Mouse (Mus musculus) lung, embryonic 16.5 days (tissue): ENCODE data around the gene Kcng3. TPM values are rescaled to one million over a fixed set of nuclear protein-coding genes. Genes with fewer than 3 reads are reported as not detected.

Source experiments
- ATAC-seq: fragments of 200-750 bp; cut with Nextera tagmentation; 2 replicates; pipeline ENCODE4 v1.8.0; 2017; ENCODE audit warnings: low read depth, mild to moderate bottlenecking, moderate library complexity
- H3K27ac ChIP-seq: fragments of 300-500 bp; sonication (generic); 2 replicates; pipeline ENCODE4 v1.5.1; 2014; ENCODE audit warnings: mild to moderate bottlenecking, control low read depth, low read length
- H3K27me3 ChIP-seq: fragments of 300-500 bp; sonication (generic); 2 replicates; pipeline ENCODE4 v1.6.1; 2014; ENCODE audit warnings: low read depth, low read length, mixed read lengths; ENCODE audit not compliant: control insufficient read depth, insufficient read depth
- H3K36me3 ChIP-seq: fragments of 300-500 bp; sonication (generic); 2 replicates; pipeline ENCODE4 v1.6.1; 2014; ENCODE audit warnings: low read length; ENCODE audit not compliant: control insufficient read depth, insufficient read depth
- H3K4me1 ChIP-seq: fragments of 300-500 bp; sonication (generic); replicated peaks from 2 replicates; pipeline ENCODE4 v1.6.1; 2014; ENCODE audit warnings: low read length, mixed read lengths; ENCODE audit not compliant: control insufficient read depth, insufficient read depth
- H3K4me2 ChIP-seq: fragments of 300-500 bp; sonication (generic); 2 replicates; pipeline ENCODE4 v1.6.1; 2014; ENCODE audit warnings: low read depth, low read length, control low read depth
- H3K4me3 ChIP-seq: fragments of 300-500 bp; sonication (generic); 2 replicates; pipeline ENCODE4 v1.5.1; 2014; ENCODE audit warnings: mild to moderate bottlenecking, low read length, control low read depth
- H3K9ac ChIP-seq: fragments of 300-500 bp; sonication (generic); 2 replicates; pipeline ENCODE4 v1.6.1; 2014; ENCODE audit warnings: low read length, control low read depth
- H3K9me3 ChIP-seq: fragments of 300-500 bp; sonication (generic); 2 replicates; pipeline ENCODE4 v1.6.1; 2016; ENCODE audit warnings: low read length; ENCODE audit not compliant: control insufficient read depth
- WGBS: fragments of 180-500 bp; shearing (Covaris S2); extraction: QIAGEN DNeasy Blood & Tissue Kit; methylation state at CpG from one replicate; pipeline ENCODE4 v1.1.7; 2014; 5-methylcytosine and 5-hydroxymethylcytosine counted together
- polyA plus RNA-seq: library from polyadenylated mRNA; unstranded; fragments of >200 nt; fragmentation: Nextera tagmentation; extraction: Ambion mirVana; gene quantifications from 2 replicates; pipeline ENCODE4 v1.2.1, GENCODE M21; 2015

Gene Kcng3
- polyA plus RNA-seq, 1 experiment from 2014 or later, result not detected

DNA sequence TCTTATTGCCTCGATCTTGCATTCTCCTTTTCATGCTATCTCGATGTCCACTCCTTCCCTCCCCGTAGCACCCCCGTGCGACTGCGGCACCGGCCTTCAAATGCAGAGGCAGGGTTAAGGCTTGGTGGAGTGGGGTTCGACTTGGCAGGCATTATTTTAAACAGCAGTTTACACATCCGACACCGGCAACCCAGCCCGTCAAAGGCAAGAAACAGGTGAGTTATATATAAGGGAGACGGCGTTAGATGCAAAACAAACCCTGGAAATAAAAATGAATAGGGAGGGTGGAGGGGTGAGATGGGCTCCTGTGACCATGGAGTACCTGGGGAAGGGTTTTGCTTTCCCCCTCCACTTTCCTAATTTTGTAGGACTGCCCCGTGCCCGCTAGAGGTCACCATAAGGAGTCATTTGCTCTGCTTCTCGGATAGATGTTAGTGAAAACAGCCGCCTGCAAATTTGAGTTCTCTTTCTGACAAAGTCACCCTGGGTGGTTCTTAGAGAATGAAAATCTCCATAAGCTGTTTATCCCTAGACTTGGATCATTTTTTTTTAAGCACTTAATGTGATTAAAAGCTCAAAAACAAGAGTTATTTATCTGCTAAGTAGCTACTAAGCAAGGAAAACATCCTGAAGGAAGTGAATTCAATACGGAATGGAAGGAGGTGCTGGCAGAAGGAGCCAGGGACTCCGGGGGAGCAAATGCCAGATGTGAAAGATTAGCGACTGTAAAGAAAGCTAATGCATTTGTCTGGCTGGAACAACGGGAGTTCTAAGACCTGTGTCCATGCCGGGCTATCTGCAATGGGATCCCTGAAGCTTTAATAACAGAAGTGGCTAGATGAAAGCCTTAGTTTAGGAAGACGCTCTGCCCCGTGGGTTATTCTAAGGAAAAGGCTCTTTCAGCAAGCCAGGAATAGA, 1.2 kb upstream of the Kcng3 start:
- Histone ChIP-seq H3K4me1 (peaks cover 18% of the 10 kb centered on the region), H3K4me3 (peak overlapping the region; percentile 60), H3K9me3 (no peaks in the 10 kb centered on the region), H3K4me2 (peak overlapping the region; percentile 98), H3K9ac (peak overlapping the region; percentile 52; the same call in 1 of the 2 replicates), H3K27ac (no peak overlapping the region), H3K27me3 (peaks cover 56% of the 10 kb centered on the region), H3K36me3 (no peaks in the 10 kb centered on the region)
- WGBS, result 1% methylated on average over 24 of the region's 24 CpGs
- no peak; the same call in 1 of the 2 replicates for ATAC-seq

DNA sequence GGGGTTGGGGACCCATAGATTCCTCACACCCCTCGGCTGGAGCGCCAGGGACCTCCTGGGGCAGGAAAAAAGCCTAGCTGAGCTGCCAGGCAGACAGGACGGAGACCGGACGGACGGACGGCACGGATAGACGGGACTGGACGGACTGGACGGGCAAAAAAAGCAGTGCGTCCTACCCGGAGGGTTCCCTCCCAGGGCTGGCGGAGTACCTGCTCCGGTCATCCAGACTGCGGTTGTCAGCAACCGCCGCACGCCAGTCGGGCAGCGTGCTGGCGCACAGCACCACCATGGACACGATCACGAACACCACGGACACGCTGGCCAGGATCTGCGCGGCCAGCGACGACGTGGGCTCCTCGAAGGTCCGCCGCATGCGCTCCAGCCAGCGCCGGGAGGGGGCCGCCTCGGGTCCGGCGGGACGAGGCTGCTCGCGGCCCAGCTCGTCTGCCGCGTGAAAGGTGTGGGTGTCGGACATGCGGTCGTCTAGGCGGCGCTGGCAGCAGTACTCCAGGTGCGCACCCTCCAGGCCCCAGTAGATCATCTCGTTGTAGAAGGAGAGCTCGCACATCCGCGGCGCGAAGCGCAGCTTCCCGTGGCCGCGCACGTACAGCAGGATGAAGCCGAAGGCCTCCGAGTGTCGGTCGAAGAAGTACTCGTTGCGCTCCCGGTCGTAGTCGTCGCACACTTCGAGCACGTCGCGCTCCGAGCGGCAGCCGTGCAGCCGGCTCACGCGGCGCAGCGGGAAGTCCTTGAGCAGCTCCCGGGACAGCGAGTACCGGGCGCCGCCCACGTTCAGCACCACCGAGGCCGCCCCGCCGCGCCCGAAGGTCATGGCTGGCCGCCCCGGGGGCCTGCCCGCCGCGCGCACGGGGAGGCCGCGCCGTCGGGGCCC, 662 bp downstream of the Kcng3 start:
- peak overlapping the region; percentile 60 for H3K4me3 ChIP-seq
- H3K9me3 ChIP-seq, result no peaks in the 10 kb centered on the region
- no peaks in the 10 kb centered on the region for H3K36me3 ChIP-seq
- H3K27me3 ChIP-seq, result peaks cover 69% of the 10 kb centered on the region
- H3K4me2 ChIP-seq, result peak overlapping the region; percentile 98
- peak overlapping the region; percentile 52; the same call in 1 of the 2 replicates for H3K9ac ChIP-seq
- peak; percentile 71 for ATAC-seq
- no peak overlapping the region for H3K27ac ChIP-seq
- 2% methylated on average over 95 of the region's 109 CpGs for WGBS
- H3K4me1 ChIP-seq, result peaks cover 18% of the 10 kb centered on the region

- Histone ChIP-seq H3K36me3 (no peaks in the 10 kb centered on the region), H3K27ac (no peak overlapping the region), H3K4me1 (no peaks in the 10 kb centered on the region), H3K4me3 (no peak overlapping the region), H3K4me2 (no peak overlapping the region), H3K9me3 (0 out of 2 replicates have a peak, but pooled peaks cover 4% of the 10 kb centered on the region), H3K9ac (no peak overlapping the region), H3K27me3 (no peaks in the 10 kb centered on the region)
- ATAC-seq, result no peak
- 35% methylated on average over 11 of the region's 11 CpGs for WGBS
These were observed 17.8 kb downstream of the Kcng3 start for GRCm38 (mm10) chr17:83613907-83614306.

DNA sequence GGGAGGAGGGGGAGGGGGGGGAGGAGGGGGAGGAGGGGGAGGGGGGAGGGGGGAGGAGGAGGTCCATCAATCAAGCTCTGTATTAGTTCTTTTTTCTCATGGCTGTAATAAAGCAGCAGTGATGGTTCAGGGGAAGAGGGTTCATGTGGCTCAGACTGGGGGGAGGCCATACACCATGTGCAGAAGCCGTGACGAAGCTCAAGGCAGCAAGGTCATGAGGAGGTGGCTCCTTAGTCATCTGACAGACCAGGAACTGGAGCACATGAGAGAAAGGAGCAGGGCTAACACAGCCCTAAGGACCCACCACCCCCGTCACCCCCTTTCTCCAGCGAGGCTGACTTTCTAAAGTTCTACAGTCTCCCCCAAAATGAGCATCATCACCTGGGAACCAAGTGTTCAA, 22.2 kb downstream of the Kcng3 start:
- H3K27ac ChIP-seq, result no peak overlapping the region
- H3K36me3 ChIP-seq, result no peaks in the 10 kb centered on the region
- no peak overlapping the region for H3K4me3 ChIP-seq
- H3K9me3 ChIP-seq, result 0 out of 2 replicates have a peak, but pooled peaks cover 4% of the 10 kb centered on the region
- no peak for ATAC-seq
- H3K9ac ChIP-seq, result no peak overlapping the region
- 67% methylated on average over 4 of the region's 4 CpGs for WGBS
- H3K4me2 ChIP-seq, result no peak overlapping the region
- no peaks in the 10 kb centered on the region for H3K27me3 ChIP-seq
- H3K4me1 ChIP-seq, result no peaks in the 10 kb centered on the region

GRCm38 (mm10) chr17:83600976-83601375, 30.7 kb downstream of the Kcng3 start:
- no peaks in the 10 kb centered on the region for H3K4me1 ChIP-seq
- H3K9ac ChIP-seq, result no peak overlapping the region
- no peak overlapping the region for H3K27ac ChIP-seq
- H3K4me3 ChIP-seq, result no peak overlapping the region
- WGBS, result 86% methylated on average over 12 of the region's 12 CpGs
- H3K36me3 ChIP-seq, result no peaks in the 10 kb centered on the region
- H3K27me3 ChIP-seq, result no peaks in the 10 kb centered on the region
- peaks cover 2% of the 10 kb centered on the region; the same call in 1 of the 2 replicates for H3K9me3 ChIP-seq
- H3K4me2 ChIP-seq, result no peak overlapping the region
- ATAC-seq, result no peak

DNA sequence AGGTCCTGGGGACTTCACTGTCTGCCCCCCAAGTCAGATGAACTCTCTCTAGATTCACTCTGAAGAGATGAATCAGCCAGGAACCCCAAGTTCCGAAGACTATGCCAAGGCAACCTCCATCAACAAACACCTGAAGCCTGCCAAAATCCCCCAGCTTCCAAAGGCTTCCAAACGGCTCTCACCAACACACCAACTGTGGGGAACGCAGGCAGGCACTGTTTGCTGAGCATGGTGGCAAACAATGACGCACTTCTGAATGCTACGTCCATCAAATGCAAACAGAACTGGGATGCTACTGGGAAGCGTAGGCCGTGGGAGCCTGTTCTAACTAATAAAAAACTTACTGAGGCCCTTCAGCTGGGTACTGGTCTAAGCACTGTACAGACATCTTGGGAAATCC, 35.7 kb downstream of the Kcng3 start:
- ATAC-seq, result no peak
- WGBS, result 57% methylated on average over 7 of the region's 7 CpGs
- H3K4me3 ChIP-seq, result no peak overlapping the region
- H3K4me1 ChIP-seq, result no peaks in the 10 kb centered on the region
- no peak overlapping the region for H3K4me2 ChIP-seq
- no peak overlapping the region for H3K9ac ChIP-seq
- no peak overlapping the region for H3K27ac ChIP-seq
- H3K9me3 ChIP-seq, result no peaks in the 10 kb centered on the region
- no peaks in the 10 kb centered on the region for H3K36me3 ChIP-seq
- H3K27me3 ChIP-seq, result no peaks in the 10 kb centered on the region

DNA sequence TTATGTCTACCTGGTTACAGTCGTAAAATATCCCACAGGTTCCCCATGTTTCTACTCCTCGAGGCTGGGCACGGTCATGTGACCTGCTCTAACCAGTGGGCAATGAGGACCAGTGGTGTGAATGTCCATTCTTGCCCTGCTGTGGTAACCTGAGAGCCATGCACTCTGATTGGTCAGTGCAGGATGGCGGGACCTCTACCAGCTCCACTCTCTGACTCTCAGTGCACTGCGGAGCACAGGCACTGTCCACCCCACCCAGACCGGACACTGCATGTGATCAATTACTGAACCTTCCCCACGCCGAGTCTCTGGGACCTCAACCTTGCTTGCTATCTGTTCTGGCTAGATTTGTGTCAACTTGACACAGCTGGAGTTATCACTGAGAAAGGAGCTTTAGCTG, 37.2 kb downstream of the Kcng3 start:
- Histone ChIP-seq H3K27ac (no peak overlapping the region), H3K9me3 (no peaks in the 10 kb centered on the region), H3K27me3 (no peaks in the 10 kb centered on the region), H3K36me3 (no peaks in the 10 kb centered on the region), H3K9ac (no peak overlapping the region), H3K4me2 (no peak overlapping the region), H3K4me1 (no peaks in the 10 kb centered on the region), H3K4me3 (no peak overlapping the region)
- ATAC-seq, result no peak
- 69% methylated on average over 8 of the region's 8 CpGs for WGBS

DNA sequence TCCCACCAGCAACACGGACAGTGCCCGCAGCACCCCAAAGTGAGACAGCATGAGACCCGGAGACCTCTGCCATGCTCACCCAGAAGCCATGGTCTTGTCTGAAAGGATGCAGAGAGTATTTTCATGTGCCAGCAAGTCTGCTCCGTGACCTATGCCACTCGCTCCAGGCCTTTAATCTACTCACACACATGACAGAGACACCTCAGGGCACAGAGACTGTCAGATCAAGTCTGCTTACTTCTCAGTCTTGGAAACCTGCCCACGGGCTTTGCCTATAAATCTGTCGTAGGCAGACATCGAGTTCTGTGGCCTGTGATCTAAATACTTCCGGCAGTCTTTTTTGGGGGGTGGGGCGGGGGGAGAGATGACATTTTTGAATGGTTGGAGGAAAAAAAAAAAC, 38.3 kb downstream of the Kcng3 start:
- WGBS, result 54% methylated on average over 10 of the region's 10 CpGs
- Histone ChIP-seq H3K36me3 (no peaks in the 10 kb centered on the region), H3K27me3 (no peaks in the 10 kb centered on the region), H3K4me1 (no peaks in the 10 kb centered on the region), H3K9ac (no peak overlapping the region), H3K4me3 (no peak overlapping the region), H3K27ac (no peak overlapping the region), H3K9me3 (peaks cover 5% of the 10 kb centered on the region; the same call in 1 of the 2 replicates), H3K4me2 (no peak overlapping the region)
- ATAC-seq, result no peak
